Mouse (Mus musculus) lung, adult 2 months (tissue): ENCODE measurements around the gene Ehmt2.
A peak's percentile ranks its signal among the peaks of the same experiment; 100 is the strongest.

ENCODE experiments used
- CTCF ChIP-seq: fragments of 200-500 bp; IDR thresholded peaks from 2 replicates; pipeline ENCODE4 v1.5.1; 2011; ENCODE audit warnings: mild to moderate bottlenecking, low read length, control low read depth; ENCODE audit not compliant: insufficient read depth
- POLR2A ChIP-seq: fragments of 200-500 bp; IDR thresholded peaks from 2 replicates; pipeline ENCODE4 v1.6.1; 2011; ENCODE audit warnings: low read depth, mild to moderate bottlenecking, control low read depth, low read length, borderline replicate concordance; ENCODE audit errors: extremely low read depth

DNA sequence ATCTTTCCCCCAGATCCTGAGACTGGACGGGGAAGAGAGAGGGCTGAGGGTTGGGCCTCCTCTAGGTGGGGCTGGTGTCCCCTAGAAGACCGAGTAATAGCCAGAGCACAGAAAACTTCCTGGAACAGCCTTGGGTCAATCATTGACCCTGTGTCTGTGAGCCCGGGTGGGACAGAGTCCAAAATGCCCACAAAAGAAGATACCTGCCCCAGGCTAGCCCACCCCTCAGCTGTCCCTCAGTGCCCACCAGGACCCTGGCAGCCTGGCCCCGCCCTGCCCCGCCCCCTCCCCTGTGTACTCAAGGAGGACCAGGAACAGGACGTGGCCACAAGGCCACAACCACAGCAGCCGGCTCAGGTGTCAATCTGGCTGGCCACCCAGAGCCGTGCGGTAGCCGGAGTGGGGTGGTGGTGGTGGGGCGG is 17.2 kb downstream of the Ehmt2 start:
- TF ChIP-seq POLR2A (no peak), CTCF (peak; percentile 35; the same call in 1 of the 2 replicates)
